Mouse (Mus musculus) 3134 (cell line): ENCODE measurements around the gene Mios.

ENCODE experiments used
- DNase-seq: peaks from one replicate; pipeline ENCODE4 v3.0.0-alpha.2; 2011; ENCODE audit warnings: low spot score; ENCODE audit not compliant: insufficient read length; ENCODE audit errors: extremely low read depth

Gene Mios

DNA sequence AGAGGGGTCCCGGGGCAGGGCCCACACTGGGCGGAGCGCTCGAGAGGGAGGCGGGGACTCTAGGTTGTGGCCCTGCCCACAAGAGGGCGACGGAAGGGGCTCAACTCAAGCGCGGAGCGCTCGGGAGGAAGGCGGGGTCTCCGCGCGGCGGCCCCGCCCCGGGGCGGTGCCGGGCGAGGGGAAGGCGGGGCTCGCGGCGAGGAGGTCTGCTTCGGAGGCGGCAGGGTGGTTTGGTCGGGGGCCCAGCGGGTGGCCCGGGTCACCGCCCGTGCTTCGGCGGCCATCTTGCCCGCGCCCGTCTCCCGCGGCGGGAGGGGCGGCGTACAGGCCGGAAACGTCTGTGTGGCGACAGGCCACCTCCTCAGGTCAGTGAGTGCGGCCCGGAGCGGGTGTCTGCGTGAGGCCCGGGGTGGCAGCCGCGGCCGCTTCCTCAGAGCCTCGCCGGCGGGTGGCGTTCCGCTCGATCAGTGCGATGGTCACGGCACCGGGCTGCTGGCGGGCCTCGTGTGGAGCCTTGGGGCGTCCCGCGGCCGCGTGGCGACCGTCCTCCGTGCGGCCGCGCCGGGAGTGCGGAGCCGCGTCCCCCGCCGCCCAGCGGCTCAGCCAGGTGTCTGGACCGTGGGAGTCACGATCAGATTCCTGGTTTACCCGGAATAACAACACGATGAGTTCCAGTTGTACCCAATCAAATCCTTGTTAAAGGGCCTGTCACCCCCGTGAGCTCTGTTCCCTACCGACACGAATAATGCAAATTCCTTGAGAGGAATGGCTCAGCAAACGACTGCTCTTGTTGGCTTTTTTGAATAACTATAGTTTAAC lies at the start of gene Mios:
Gene Mios, plus strand, starts transcription at position 176 of the 819 bp plus-strand sequence.
- peak; percentile 100 for DNase-seq

- DNase-seq: no peak
Observed at GRCm38 (mm10) chr6:8160001-8160400, 49.0 kb upstream of the Mios start.

GRCm38 (mm10) chr6:8164741-8165140 lies 44.3 kb upstream of the Mios start:
- no peak for DNase-seq

- peak; percentile 25 for DNase-seq
Observed at GRCm38 (mm10) chr6:8172101-8172500, 36.9 kb upstream of the Mios start.

DNA sequence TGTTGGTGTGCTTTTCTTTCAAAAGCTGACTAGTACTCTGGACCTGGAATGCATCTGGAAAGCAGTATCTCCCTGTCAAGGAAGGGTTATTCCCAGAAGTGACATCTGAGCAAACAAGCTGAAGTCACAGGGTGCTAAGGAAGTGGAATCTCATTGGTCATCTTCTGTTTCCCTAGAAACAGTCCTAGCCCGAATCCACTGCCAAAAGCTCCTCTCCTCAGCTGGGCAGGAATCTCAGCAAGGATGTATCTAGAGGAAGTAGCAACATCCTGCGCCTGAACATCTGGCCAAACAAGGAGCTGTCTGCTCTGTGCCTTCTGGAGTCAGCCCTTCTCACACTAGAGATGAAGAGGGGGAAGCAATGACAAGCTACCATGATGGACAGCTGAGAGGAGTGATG lies 35.0 kb upstream of the Mios start:
- no peak for DNase-seq

DNA sequence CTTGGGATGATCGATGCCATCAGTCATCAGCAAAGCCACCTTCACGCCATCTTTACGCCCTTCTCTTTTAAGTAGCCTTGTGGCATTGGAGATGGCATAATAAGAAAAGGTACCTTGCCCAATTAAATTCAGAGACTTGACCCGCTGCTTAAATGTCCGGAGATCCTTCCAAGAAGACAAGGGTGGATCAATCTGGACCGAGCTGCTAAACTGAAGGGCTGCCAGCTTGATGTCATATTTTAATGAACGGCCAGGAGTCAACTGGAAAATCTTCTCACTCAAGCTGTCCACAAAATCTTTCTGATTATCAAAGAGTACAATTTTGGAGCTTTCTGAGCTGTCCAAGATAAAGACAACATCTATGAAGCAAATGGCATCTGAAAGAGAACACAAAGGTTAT lies 33.7 kb upstream of the Mios start:
- DNase-seq: no peak

DNA sequence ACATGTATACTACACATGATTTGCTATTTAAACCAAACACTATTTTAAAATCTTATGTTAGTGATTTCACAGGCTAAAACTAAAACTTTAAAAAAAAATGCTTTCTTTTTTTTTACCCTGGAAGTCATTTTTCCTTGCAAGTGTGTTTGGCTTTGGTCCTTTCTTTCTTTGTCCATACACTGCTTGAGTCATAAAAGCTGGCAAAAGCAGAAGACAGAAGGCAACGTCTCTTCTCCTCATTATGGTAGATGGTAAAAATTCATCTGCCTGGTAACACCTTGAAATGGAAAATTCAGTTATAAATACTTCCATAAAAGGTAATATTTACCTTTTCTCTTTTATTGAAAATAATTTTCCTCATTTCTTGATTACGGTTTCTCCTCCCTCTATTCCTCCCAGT lies 32.9 kb upstream of the Mios start:
- no peak for DNase-seq

- DNase-seq: no peak
Observed at GRCm38 (mm10) chr6:8178397-8178941, 30.6 kb upstream of the Mios start.

GRCm38 (mm10) chr6:8188599-8189233 lies 20.3 kb upstream of the Mios start:
- no peak for DNase-seq

GRCm38 (mm10) chr6:8189917-8190316 lies 19.1 kb upstream of the Mios start:
- DNase-seq: no peak

DNA sequence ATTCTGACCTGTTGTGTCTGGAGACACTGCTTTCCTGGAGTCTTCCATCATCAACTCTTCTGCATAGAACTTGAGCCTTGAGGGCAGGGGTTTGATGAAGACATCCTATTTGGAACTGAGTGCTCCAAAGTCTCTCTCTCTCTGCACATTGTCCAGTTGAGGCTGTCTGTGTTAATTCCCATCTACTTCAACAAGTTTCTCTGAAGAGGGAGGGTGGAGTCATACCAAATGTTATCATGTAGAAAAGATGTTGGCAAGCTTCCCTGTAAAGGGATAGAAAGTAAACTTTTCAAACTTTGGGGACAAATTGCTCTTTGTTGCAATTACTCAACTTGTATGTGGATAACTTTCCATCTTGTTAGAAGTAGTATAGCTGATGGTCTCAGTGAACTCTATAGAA lies 16.5 kb upstream of the Mios start, which contains the start of gene Col28a1:
Gene Col28a1, minus strand, starts transcription at position 101 of the 400 bp plus-strand sequence.
- no peak for DNase-seq

DNA sequence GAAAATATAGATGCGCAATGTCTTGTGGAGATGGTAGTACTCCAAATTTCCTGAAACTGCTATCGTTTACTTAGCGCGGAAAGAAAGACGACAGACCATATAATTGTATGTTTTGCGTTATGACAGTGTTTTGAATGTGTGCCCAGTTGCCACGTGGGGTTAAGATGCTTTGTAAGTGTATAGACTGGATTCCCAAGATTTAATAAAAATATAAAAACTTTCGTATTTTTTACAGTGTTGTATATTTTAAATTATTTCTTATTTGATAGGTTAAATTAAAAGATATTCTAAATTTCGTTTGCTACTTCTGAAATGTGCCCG lies 804 bp downstream of the Mios start:
- no peak for DNase-seq

GRCm38 (mm10) chr6:8210661-8211060 lies 1.6 kb downstream of the Mios start:
- no peak for DNase-seq

- DNase-seq: no peak
Observed at GRCm38 (mm10) chr6:8227035-8227434, 18.0 kb downstream of the Mios start.

- no peak for DNase-seq
Observed at GRCm38 (mm10) chr6:8228596-8228995, 19.6 kb downstream of the Mios start.

DNA sequence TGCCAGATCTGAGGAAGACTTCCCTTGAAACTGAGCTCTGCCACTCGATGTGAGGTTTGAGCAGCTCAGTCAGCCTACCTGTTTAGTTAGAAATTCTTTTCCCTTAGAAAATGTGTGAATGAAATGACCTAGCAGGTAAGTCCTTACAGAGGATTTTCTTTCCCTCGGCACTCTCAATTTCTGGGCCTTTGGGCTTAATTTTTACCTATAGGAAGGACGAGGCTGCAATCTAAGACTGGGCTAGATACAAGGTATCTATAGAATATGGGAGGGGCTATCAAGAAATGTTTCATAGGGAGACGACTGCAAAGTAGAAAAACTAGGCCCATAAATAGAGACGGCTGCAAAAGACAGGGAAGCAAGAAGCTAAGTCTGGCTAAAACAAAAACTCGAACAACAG lies 49.3 kb downstream of the Mios start:
- no peak for DNase-seq

- DNase-seq: peak; percentile 100
Observed at GRCm38 (mm10) chr6:8259004-8259666, 50.1 kb downstream of the Mios start, which contains the start of the genes Rpa3, Umad1 and Gm45062. Gene Rpa3 (minus strand): TSS chr6:8259173. Gene Umad1 (plus strand): TSS chr6:8259288. Gene Gm45062 (plus strand): TSS chr6:8259450.

GRCm38 (mm10) chr6:8259667-8260044 lies 50.6 kb downstream of the Mios start:
- no peak for DNase-seq

DNA sequence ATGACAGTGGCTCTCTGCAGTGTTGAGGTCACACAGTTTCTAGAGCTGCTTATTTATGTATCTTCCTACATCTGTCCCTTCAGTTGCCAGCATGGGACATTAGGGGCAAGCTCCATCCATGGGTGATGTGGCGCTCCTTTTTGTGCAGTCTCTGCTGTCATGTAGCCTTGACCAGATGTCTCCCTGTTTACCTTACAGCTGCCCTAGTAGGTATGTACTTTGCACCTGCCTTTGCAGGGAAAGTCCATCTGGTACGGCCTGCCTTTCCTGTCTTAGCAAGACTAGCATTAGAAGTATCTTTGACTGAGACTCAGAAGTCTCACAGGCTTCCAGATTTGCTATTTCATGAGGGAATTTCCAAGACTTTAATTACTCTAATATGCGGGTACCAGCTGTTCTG lies 62.0 kb downstream of the Mios start:
- DNase-seq: no peak

DNA sequence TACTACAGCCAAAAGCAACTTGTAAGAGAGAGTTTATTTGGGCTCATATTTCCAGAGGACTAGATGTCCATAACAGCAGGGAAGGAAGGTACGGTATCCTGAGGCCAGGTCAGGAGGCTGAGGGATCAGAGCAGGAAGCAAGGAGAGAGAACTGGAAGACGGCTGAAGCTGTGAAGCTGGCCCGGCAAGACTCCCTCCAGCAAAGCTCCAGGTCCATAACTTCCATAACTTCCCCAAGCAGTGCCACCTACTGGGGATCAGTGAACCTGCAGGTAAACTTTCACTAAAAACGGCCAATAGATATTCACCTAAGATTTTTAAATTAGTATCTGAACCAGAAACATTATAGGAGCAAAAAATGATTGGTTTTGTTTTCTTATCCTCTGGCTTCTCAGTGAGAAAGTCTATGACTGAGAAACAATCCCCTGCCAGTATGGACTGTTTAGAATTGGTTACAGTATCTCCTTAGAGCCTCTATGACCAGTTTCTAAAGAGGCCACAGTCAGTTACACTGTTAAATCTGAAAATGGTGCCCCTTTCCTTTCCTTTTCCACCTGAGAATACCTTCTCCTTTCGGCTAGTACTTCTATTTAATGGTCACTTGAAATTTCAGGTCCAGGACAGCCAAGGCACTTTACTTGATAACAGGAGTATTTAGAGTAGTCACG lies 65.5 kb downstream of the Mios start:
- peak; percentile 10 for DNase-seq

- no peak for DNase-seq
Observed at GRCm38 (mm10) chr6:8275098-8275497, 66.1 kb downstream of the Mios start.
